Mouse (Mus musculus) adrenal gland, postnatal 10 days (tissue): ENCODE data around the gene Adgrl4. TPM values are rescaled to one million over a fixed set of nuclear protein-coding genes. Genes with fewer than 3 reads are reported as not detected.

ENCODE experiments used
- DNase-seq: peaks from one replicate; pipeline ENCODE4 v3.0.0; 2021; ENCODE audit warnings: mixed read lengths
- long read RNA-seq, 2 experiments: library from polyadenylated mRNA; stranded (forward); transcript quantifications; one replicate each; pipeline ENCODE4 v2.0.0; 2021
- total RNA-seq, 2 experiments: library from RNA; stranded (reverse); gene quantifications; 2 replicates each; pipeline ENCODE4 v1.2.3; 2021

Gene Adgrl4
- 10 to 100 TPM; 53.9 to 57.3 TPM for total RNA-seq
- long read RNA-seq, experiment 1, full-length matches to known transcripts = 5 of 23 reads
- long read RNA-seq, experiment 1, partial matches to known transcripts = 9 of 23 reads
- long read RNA-seq, experiment 1, other reads (novel, unspliced or antisense) = 9 of 23 reads
- long read RNA-seq, experiment 2, full-length matches to known transcripts = 8 of 21 reads
- long read RNA-seq, experiment 2, partial matches to known transcripts = 4 of 21 reads
- long read RNA-seq, experiment 2, other reads (novel, unspliced or antisense) = 9 of 21 reads

DNA sequence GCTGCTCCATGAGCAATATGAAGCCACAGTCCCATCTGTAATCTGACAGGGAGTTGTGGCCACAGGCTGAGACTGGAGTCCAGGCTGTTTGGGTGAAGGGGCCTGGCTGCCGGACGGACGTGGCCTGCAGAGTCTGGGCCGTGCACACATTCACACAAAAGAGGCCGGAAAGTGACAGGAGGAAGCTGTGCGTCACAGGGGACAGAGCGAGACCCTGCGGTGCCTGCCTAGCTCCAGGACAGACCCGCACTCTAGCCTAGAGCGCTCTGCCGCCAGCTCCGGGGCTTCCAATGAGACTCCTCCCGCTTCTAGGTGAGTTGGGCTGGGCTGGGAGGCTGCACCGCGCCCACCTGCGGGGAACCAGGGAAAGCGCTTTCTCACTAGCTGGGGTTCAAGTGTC, at the start of gene Adgrl4:
Gene Adgrl4 (plus strand): TSS at position 195 of the 400 bp plus-strand sequence.
- DNase-seq = peak; percentile 38

- DNase-seq = no peak
Observed at GRCm38 (mm10) chr3:151390912-151391311, 46.8 kb upstream of the Adgrl4 start.

GRCm38 (mm10) chr3:151392891-151393290, 44.8 kb upstream of the Adgrl4 start:
- no peak for DNase-seq

GRCm38 (mm10) chr3:151393330-151393729, 44.4 kb upstream of the Adgrl4 start:
- no peak for DNase-seq

DNA sequence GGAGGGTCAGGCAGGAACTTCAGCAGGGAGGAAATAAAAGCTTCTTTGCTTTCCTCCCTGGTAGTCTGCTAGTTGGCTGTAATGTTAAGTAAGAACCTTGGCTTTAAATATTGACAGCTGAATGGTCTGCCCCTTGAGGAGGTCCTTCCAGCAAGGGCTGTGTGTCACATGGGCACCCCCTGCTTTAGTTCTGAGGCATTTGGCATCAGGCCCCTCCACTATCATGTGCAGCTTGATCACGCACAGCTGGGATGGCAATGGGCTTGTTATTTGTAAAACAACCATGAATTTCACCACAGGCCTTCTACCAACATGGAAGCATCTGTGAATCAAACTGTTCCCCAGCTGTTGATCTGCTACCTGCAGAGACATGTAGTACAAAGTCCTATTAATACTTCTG, 38.4 kb upstream of the Adgrl4 start:
- DNase-seq = no peak

DNA sequence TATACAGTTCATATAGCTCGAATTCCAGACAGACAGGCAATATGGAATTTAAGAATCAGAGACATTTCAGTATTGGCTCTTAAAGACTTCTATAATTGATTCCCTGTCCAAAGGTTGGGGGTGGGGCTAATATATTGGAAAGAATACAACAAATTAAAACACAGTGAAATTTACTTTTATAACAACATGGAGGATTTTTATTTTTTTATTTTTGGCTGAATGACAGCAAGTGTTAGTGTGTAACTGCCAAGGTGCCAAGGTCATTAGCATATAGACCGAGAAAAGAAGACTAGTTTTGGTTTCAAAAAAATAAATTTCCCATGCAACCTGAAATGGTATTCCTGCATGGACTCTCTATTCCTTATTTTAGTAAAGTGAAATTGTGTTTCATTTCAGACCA, 26.7 kb upstream of the Adgrl4 start:
- DNase-seq = no peak

GRCm38 (mm10) chr3:151411488-151411887, 26.2 kb upstream of the Adgrl4 start:
- DNase-seq = no peak

DNA sequence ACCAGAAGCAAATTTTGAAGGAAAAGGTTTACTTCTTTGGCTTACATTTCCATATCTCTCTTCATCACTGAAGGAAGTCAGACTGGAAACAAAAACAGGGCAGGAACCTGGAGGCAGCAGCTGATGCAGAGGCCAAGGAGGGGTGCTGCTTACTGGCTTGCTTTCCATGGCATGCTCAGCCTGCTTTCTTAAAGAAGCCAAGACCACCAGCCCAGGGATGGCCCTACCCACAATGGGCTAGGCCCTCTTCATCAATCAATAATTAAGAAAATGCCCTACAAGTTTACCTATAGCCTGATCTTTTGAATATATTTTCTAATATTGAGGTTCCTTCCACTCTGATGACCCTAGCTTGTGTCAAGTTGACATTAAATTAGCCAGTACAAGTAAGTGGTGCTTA, 20.8 kb upstream of the Adgrl4 start:
- DNase-seq = no peak

- DNase-seq = no peak
Observed at GRCm38 (mm10) chr3:151417688-151418572, 19.8 kb upstream of the Adgrl4 start.

DNA sequence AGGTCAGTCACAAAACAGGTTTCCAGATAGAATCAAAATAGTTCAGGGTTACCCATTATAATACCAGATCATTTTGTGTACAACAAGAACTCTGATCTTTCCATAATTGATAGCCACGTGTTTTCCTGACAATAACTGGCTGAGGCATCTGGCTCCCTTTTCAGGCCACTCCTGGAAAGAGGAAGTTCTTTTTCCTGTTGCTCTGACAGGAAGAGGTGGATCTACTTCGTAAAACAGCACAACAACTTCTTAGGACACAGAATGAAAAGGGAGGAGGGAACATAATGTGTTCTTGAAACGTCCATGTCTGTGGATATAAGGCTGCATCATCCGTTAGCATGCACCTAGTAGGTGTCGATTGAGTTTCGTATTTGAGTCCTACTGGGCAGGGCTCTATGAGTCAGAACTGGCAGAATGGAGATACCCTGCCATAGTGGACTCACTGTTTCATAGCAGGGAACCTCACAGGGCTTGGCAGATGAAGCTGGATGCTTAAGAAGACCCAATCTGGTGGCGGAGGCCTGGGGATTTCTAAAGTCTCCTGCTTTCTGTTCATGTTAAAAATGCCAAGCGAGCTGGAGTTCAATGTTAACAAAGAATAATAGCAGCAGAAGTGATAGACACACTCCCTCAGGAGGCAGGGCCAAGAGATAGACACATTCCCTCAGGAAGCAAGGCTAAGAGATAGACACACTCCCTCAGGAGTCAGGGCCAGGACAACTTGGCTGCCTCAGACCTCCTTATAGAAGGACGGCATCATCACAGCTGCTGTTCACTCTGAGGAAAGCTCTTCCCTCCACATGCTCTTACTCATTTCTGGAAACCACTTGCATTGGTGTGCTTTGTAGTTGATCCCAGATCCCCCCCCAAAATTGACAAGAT, 13.1 kb upstream of the Adgrl4 start:
- DNase-seq = no peak

GRCm38 (mm10) chr3:151430106-151430505, 7.6 kb upstream of the Adgrl4 start:
- DNase-seq = no peak

- DNase-seq = no peak
Observed at GRCm38 (mm10) chr3:151431507-151431906, 6.2 kb upstream of the Adgrl4 start.

GRCm38 (mm10) chr3:151438364-151438763, 677 bp downstream of the Adgrl4 start:
- no peak for DNase-seq

DNA sequence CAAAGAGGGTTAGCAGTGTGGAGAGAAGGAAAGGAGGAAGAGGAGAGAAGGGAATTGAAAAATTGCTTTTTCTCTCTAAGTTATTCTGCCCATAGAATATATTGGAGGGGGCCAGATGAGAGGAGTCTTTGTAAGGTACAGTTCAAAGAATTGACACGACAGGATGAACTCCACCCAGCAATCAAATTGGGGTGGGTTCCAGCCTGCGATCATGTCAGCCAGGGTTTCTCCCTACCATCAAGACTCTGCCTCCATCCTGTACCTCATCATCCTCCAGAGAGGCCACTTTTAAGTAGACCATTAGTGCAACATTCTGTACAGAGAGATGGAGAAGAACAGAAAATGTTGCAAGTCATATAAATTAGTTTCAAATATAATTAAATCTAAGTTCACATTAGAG, 2.3 kb downstream of the Adgrl4 start:
- no peak for DNase-seq

DNA sequence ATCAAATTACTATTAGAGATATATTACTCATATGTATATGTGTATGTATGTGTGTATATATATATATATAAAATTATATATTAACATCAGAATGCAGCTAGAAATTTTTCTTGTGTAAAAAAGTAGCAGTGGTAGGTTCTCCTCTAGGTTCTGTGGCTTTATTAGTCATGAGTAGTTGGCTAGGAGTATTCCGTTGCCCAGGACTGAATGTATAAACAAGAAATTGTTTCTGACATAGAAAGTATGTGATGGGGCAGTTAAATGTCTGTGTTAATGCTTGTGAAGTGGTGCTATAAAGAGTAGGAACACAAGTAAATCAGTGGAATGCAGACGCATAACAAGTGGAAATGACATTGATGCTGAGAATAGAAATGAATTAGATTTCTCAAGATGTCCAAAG, 4.3 kb downstream of the Adgrl4 start:
- DNase-seq = no peak

- no peak for DNase-seq
Observed at GRCm38 (mm10) chr3:151443486-151443885, 5.8 kb downstream of the Adgrl4 start.

GRCm38 (mm10) chr3:151444284-151444683, 6.6 kb downstream of the Adgrl4 start:
- no peak for DNase-seq

GRCm38 (mm10) chr3:151445936-151446335, 8.2 kb downstream of the Adgrl4 start:
- DNase-seq = peak; percentile 24

- DNase-seq = no peak
Observed at GRCm38 (mm10) chr3:151454985-151455701, 17.5 kb downstream of the Adgrl4 start.

- DNase-seq = no peak
Observed at GRCm38 (mm10) chr3:151459430-151460190, 21.9 kb downstream of the Adgrl4 start.

DNA sequence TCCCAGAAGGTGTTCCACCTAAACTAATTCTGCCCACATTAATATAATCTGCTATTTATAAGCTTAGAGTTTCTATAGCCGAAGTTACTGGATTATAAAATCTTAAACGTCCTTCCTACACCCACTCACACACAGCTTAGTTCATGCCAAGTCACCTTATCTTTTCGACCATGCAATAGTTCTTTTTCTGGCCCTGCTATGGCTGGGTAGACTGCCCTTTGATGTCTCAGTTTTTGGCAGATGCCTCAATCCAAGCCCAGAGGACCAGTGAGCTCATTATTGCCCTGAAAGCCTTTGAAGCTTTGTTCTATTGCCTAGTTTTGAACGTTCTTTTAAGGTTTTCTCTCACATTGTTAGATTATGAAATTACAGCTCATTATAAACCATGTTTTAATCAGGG, 27.5 kb downstream of the Adgrl4 start:
- DNase-seq = no peak
